Mouse (Mus musculus) embryo, embryonic 10 days (tissue): ENCODE data around the gene Ptcd3.
A peak's percentile ranks its signal among the peaks of the same experiment; 100 is the strongest.
"Not testable (repeated sequence)": the region's sequence is repeated elsewhere in the genome, so short reads cannot be mapped to it uniquely, and the experiment has no call there.

Experiments used
- DNase-seq: peaks from one replicate; pipeline ENCODE4 v3.0.0-alpha.2; 2015; ENCODE audit warnings: low spot score

Gene Ptcd3

DNA sequence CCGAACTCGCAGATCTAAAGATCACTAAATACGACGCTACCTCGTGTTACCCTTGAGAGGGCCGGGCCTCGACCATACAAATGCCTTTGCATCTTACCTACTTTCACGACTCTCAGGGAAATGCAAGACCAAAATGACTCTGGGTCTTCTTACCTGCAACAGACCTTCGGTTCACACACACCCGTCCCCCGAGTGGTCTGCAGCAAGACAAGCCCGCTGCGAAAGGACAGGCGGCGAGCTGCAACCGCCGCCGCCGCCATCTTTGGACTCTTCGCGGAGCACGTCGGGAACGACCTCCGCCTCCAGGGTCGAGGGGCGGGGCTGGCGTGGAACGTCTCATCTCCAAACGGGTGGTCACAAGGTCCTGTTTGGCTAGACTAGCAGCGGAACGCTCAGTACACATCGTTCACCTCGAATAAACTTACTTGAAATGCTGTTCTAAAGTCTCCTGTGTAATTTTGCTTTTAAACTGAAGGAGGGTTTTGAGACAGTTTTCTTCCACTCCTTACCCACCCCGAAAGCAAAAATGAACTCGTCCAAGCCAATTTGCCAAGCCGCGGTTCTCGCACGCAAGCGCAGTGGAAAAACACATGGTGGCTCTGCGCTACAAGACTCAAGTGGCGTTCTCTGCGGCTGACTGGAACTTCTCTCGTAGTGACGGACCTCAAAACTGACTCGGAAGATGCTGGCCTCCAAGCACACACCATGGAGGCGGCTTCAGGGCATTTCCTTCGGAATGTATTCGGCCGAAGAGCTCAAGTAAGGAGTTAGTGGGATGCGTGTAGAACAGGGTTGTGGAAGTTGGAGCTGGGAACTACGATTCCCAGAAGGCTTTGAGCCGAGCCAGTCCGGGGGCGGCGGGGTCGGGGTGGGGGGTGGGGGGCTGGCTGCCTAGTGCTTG, at the start of gene Ptcd3, which contains the start of gene Polr1a:
Ptcd3 (minus strand) TSS at position 270 of the 901 bp plus-strand sequence.
Polr1a (plus strand) TSS at position 573 of the 901 bp plus-strand sequence.
- peak; percentile 95 for DNase-seq

- DNase-seq: no peak
Observed at GRCm38 (mm10) chr6:71951192-71951591, 42.6 kb upstream of the Ptcd3 start.

DNA sequence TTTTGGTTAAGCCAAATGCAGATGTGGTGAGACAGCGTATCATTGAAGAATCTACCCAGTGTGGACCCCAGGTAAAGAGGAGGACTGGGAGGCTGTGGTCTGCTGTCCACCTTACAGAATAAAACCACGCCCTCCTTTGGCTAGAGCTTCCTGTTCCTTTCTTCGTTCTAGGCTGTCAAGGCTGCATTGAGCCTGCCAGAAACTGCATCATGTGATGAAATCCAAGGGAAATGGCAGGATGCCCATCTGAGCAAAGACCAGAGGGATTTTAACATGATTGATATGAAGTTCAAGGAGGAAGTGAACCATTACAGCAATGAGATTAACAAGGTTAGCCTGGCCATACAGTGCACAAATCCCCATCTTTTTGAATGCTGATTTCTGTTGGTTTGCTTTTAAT, 42.0 kb upstream of the Ptcd3 start:
- DNase-seq: no peak

DNA sequence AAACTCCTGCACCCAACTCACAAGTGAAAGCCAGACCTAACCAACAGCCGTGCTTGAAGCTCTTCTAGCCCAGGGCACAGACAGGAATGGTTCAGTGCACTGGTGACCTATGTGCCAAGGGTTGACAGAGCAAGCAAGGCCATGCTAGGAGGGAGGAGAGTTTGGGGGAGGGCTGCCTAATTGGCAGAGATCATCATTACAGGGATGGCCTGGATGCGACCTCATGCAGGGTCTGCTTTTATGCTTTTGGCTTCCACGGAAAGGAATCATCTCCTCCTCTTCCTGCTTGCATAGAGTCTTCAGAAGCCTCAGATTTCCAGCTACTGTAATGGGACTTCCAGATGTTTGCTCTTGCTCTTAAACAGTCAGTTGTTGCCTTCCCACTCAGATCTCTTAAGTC, 41.2 kb upstream of the Ptcd3 start:
- DNase-seq: no peak

DNA sequence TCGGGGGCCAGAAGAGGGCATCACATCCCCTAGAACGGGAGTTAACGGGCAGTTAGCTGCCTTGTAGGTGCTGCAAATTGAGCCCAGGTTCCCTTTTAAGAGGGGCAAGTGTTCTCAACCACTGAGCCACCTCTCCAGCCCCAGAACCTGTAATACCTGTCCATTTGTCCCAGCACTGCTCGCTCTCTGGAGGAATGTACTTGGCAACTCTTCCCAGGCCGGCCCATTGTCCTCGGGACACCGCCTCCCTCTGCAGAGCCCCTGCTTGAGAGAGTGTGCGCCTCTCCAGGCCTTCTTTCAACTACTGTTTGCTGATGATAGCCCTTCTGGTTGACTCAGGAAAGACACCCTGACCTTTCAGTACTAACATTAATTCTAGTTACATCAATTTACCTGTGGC, 37.6 kb upstream of the Ptcd3 start:
- no peak for DNase-seq

DNA sequence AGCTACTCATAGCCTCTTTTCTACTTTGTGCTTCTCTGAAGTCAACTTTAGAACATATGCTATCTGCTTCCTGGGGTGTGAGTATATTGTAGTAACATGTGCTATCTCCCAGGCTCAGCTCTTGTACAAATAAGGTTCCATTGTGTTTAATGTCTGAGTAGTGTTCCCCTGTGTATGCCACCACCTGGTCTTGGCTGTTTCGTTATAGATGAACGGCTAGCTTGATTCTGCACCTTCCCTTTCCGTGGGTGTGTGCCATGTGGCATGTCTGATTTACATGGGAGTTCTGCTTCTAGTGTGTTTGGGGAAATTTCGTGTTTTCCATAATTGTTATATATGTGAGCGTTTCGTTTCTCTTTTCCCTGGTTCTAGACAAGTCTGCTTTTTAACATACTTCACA, 36.6 kb upstream of the Ptcd3 start:
- DNase-seq: no peak

DNA sequence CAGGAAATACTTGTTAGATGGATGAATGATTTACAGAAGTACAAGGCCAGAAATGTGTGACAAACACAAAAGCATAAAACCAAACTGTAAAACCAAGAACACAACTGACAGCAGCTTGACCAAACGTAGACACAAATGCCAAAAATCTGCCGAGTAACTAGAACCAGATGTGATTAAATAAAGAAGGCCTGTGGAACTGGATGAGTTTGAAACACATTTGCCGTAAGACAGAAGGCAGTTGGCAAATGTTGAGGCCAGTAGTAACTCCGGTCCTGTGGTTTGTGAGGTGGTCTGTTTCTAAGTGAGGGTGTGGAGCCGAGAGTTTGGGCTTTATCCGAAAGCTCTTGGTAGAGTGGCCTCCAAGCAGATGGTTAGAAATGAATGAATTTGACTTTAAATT, 32.4 kb upstream of the Ptcd3 start:
- no peak for DNase-seq

- no peak for DNase-seq
Observed at GRCm38 (mm10) chr6:71935737-71936136, 27.2 kb upstream of the Ptcd3 start.

GRCm38 (mm10) chr6:71934081-71934556, 25.6 kb upstream of the Ptcd3 start:
- peak; percentile 31 for DNase-seq

GRCm38 (mm10) chr6:71932347-71932746, 23.8 kb upstream of the Ptcd3 start:
- no peak for DNase-seq

DNA sequence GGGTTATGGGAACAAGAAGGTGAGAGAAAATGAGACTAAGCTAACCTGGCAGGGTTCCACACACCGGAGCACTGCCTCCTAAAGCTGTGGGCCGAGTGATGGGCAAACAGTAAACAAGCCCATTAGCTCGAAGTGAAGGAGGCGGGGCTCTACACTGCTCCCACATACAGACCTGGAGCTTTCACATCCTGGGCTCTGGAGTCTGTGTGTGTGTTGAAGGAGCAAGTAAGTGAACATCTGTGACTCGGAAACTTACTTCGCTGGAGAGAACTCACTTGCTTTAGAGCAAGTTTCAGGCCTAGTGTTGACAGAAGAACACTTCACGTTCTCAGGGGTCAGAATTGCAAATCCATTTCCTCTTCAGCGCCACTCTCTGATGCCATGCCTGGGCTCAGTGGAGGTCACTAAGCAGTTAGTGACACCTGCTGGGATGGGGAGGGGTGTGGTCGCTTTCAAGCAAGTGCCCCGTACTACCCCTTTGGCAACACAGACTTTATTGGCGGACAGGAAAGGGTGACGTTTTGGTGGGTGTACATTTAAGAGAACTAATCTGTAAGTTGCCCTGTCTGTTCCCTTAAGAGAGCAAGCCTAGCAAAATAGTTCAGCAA, 22.4 kb upstream of the Ptcd3 start:
- no peak for DNase-seq

DNA sequence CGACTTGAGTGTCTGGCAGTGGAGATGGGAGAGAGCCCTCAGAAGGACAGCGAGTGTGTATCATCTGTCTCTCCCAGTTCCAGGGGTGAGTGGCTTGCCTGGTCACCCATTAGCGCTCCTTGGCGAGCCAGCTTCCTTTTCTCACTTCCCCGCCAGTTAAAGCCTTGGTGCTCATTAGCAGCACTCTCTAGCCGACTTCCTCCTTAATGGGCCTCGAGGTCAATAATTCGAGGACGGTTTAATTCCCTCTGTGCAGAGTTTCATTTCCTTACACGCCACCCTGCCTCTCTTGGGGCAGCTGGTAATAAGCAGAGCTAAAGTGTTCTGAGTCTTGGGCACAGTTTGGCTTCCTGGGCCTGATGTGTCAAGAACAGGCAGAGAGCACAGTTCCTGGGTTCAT, 21.5 kb upstream of the Ptcd3 start:
- DNase-seq: no peak

GRCm38 (mm10) chr6:71927911-71928310, 19.4 kb upstream of the Ptcd3 start:
- DNase-seq: peak; percentile 54

DNA sequence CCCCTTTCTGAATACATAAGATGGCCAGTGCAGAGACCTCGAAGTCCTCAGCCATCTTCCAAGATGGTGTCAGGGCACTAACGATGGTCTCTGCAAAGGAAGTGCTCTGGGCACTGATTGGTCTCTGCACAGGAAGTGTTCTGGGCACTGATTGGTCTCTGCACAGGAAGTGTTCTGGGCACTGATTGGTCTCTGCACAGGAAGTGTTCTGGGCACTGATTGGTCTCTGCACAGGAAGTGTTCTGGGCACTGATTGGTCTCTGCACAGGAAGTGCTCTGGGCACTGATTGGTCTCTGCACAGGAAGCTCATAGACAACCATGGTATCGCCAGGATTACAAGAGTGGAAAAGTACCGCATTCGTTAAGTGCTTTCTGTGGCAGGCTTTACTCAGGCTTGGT, 16.7 kb upstream of the Ptcd3 start:
- not testable (repeated sequence) for DNase-seq

DNA sequence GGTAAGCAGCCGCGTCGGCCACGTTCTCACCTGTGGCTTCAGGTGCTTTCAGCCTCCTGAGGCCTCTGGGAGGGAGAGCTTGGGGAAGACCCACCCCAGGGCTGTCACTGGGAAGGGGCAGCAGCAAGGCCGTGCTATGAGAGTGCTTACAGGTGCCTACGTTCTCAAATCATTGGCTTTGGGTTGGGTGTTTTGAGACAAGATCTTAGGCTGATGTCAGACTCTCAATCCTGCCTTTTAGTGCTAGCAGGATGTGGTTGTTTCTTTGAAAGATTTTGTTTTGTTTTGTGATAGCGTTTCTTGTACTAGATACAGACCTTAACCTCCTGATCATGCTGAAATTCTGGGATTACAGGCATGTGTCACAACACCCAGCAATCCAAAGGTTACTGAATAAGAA, 12.2 kb upstream of the Ptcd3 start:
- no peak for DNase-seq

DNA sequence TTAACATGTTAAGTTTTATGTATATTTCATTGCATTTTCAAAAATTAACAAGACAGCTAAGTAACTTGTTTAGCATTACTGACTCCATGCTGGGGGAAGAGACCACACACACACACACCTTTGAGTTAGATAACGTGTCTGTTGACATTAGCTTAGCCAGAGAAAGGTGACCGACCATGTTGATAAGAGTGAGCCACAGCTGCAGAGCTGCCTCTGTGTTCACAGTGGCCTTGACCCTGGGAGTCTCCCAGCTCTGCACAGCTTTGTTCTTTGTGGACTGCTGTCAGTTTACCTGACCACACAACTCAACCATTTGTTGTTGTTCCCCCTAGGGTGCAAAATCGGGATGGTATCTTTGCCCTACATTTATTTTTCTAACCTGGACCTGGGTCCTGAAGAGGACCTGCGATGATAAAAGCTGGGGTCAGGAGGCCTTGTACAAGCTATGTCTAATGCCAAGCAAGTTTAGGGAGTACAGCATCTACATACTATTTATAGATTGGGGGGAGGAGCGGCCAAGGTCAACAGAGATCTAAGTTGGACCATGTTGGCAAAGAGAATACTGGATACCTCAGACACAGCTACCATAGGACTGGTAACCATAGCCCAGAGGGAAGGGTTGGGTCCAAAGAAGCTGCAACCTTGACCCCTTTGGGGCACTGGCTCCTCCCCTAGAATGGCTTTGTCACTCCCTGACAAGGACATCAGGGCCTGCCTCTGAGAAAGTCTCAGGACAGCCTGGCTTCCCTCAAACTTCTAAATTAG, 3.3 kb upstream of the Ptcd3 start:
- DNase-seq: no peak

GRCm38 (mm10) chr6:71909840-71910239, 1.3 kb upstream of the Ptcd3 start:
- no peak for DNase-seq

GRCm38 (mm10) chr6:71909384-71909783, 834 bp upstream of the Ptcd3 start:
- DNase-seq: peak; percentile 6

DNA sequence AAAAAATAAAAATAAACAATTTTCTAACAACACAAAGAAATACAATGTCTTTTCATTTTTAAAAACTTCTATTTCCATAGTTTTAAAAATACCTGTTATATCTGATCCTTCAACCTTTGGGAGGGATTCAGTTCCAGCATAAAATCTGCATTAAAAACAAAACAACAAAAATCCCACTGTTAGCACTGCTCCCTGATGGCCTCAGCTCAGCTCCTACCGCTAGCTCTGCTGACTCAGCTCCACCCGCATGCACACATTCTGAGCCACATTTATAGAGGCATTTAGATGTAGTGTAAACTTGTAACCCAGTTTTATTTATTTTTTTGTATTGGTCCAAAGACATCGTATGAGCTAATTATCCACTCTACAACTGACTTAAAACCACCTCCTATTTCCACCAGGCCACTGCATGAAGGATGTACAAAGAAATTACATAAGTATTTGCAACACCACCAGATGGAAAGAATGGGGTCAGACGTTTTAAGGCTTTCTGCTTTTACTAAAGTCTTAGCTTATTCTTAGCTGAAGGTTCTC, 781 bp downstream of the Ptcd3 start:
- peak; percentile 24 for DNase-seq

- DNase-seq: no peak
Observed at GRCm38 (mm10) chr6:71893263-71893662, 15.3 kb downstream of the Ptcd3 start.

DNA sequence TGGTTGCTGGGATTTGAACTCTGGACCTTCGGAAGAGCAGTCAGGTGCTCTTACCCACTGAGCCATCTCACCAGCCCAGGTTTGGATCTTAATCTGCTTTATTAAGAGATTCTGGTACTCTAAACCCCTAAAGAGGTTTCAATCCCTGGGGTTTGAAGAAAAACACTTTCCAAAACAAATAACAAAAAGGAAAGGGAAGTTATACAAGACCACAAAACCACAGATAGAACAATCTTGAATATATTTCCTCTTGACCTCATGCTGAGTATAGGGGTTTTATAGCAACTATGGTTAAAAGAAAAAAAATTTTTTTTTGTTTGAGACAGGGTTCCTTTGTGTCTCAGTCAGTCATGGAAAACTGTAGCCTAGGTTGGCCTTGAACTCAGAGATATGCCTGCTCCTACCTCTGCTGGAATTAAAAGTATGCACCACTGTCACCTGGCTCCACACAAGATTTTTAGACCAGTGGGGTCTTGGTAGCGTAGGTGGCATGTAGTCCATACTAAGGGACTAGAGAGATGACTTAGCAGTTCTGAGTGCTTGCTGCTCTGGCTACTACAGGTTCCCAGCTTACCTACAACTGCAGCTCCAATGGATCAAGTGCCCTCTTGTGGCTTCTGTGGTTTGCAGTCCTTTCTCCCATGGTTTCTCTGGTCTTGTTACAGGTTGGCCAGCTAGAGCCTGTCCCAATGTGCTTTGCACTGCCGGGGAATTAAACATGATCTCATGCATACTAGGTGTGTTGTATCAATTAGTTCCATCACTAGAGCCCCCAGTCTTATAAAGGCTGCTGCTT, 30.4 kb downstream of the Ptcd3 start:
- no peak for DNase-seq
